1 mouse cellular context compared by ENCODE assay signal in the genomic region with DNA sequence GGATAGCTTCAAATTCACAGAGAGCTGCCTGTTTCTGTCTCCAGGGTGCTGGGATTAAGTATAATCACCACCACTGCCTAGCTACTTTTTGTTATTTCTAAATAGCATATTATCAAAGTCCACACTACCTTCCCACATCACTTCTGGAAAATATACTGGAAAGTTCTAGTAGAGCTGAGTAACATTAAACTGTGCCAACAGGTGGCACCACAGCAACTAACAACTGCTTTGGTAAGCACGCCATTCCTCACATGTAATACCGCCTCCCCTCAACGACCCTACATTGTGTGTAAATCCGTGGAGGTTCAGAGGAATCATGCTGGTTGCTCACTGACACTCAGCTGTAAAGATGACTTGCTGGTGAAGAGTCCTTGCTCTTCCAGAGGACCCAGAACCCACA.
TF ChIP-seq lines count a peak whose summit lies in the region.

No protein-coding gene starts in this region.

TF ChIP-seq in MEL, 35 proteins besides CTCF, POLR2A, EP300 and RAD21 (continued from another document):
- TF ChIP-seq ZKSCAN1 (IDR thresholded peaks at IDR 0.05; ENCODE audit: low read depth, low read length) (no peak), POLR2AphosphoS2 (IDR thresholded peaks at IDR 0.05; ENCODE audit: low read length) (no peak), HCFC1 (IDR thresholded peaks at IDR 0.05; ENCODE audit: low read depth, low read length) (no peak), POLR2AphosphoS5 (IDR thresholded peaks at IDR 0.05; ENCODE audit: borderline replicate concordance, low read depth, low read length) (no peak), UBTF (IDR thresholded peaks at IDR 0.05; ENCODE audit: borderline replicate concordance, insufficient read depth, low read depth, low read length) (no peak)
TF ChIP-seq in MEL: peak in this region for 0.
